Mouse (Mus musculus) embryonic facial prominence, embryonic 15.5 days (tissue): ENCODE data around the gene Gse1. TPM values are rescaled to one million over a fixed set of nuclear protein-coding genes. Genes with fewer than 3 reads are reported as not detected.

Source experiments
- ATAC-seq: fragments of 200-750 bp; cut with Nextera tagmentation; 2 replicates; pipeline ENCODE4 v1.8.0; 2017; ENCODE audit warnings: low read depth, moderate TSS enrichment; ENCODE audit not compliant: insufficient number of reproducible peaks, low FRiP score, low TSS enrichment
- H3K27ac ChIP-seq: fragments of 300-500 bp; sonication (generic); replicated peaks from 2 replicates; pipeline ENCODE4 v1.5.1; 2015; ENCODE audit warnings: mild to moderate bottlenecking, inconsistent platforms
- H3K27me3 ChIP-seq: fragments of 300-500 bp; sonication (generic); 2 replicates; pipeline ENCODE4 v1.6.1; 2015; ENCODE audit warnings: inconsistent platforms
- H3K36me3 ChIP-seq: fragments of 300-500 bp; sonication (generic); 2 replicates; pipeline ENCODE4 v1.6.1; 2015; ENCODE audit warnings: mild to moderate bottlenecking, inconsistent platforms
- H3K4me1 ChIP-seq: fragments of 300-500 bp; sonication (generic); 2 replicates; pipeline ENCODE4 v1.6.1; 2015; ENCODE audit warnings: inconsistent platforms
- H3K4me2 ChIP-seq: fragments of 300-500 bp; sonication (generic); replicated peaks from 2 replicates; pipeline ENCODE4 v1.6.1; 2015; ENCODE audit warnings: mild to moderate bottlenecking, inconsistent platforms
- H3K4me3 ChIP-seq: fragments of 300-500 bp; sonication (generic); replicated peaks from 2 replicates; pipeline ENCODE4 v1.5.1; 2015; ENCODE audit warnings: mild to moderate bottlenecking, inconsistent platforms
- H3K9ac ChIP-seq: fragments of 300-500 bp; sonication (generic); 2 replicates; pipeline ENCODE4 v1.6.1; 2015; ENCODE audit warnings: inconsistent platforms
- H3K9me3 ChIP-seq: fragments of 300-500 bp; sonication (generic); replicated peaks from 2 replicates; pipeline ENCODE4 v1.6.1; 2016; ENCODE audit warnings: inconsistent platforms
- WGBS: fragments of 180-500 bp; shearing (Covaris S2); methylation state at CpG from one replicate; pipeline ENCODE4 v1.1.7; 2015; 5-methylcytosine and 5-hydroxymethylcytosine counted together
- polyA plus RNA-seq: library from polyadenylated mRNA; unstranded; fragments of >200 nt; fragmentation: Nextera tagmentation; extraction: Ambion mirVana; gene quantifications from 2 replicates; pipeline ENCODE4 v1.2.1, GENCODE M21; 2015

The Gse1 gene
- polyA plus RNA-seq, 1 experiment from 2014 or later = 11.1 TPM

DNA sequence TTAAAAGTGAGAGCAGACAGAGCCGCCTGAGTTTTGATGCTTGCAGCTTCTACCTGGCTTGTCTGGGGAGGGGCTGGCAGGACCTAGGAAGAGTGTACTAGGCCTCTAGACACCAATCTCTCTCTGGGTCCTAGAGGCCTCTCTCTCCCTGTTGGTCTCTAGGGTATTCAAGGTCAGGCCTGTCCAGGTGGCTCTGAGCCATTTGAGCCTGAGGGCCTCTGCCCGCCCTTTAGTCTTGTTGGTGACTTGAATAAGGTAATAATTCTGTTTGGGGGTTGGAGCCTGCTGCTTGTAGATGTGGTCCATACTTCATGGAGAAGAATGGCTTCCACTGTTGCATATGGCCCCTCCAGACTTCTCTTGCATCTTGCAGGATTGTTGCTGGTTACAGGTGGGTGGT, 287.0 kb downstream of the Gse1 start:
- Histone ChIP-seq H3K4me2 (no peak overlapping the region), H3K9ac (no peak overlapping the region), H3K27ac (no peak overlapping the region), H3K27me3 (no peaks in the 10 kb centered on the region), H3K36me3 (no peaks in the 10 kb centered on the region), H3K4me3 (no peak overlapping the region), H3K9me3 (no peaks in the 10 kb centered on the region), H3K4me1 (peaks cover 92% of the 10 kb centered on the region)
- 98% methylated on average over 2 of the region's 2 CpGs for WGBS
- ATAC-seq = no peak

DNA sequence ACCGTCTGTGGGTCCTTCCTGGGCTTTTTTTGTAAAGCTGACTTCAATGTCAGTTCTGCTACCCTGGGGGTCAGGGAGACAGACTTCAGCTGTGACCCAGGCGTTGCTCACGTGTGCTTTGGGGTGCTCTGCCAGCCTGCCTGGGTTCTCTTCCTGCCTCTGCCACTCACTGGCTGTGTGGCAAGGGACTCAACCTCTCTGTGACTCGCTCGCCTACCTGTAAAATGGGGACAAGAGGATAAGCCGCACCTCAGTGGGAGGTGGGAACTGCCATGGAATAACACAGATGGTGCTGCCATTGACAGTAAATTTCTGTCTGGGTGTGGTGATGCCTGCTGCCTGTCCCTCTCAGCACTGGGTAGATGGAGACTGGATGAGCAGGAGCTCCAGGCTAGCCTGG, 287.4 kb downstream of the Gse1 start:
- no peak for ATAC-seq
- Histone ChIP-seq H3K36me3 (no peaks in the 10 kb centered on the region), H3K4me3 (no peak overlapping the region), H3K9ac (no peak overlapping the region), H3K27ac (no peak overlapping the region), H3K4me2 (no peak overlapping the region), H3K27me3 (no peaks in the 10 kb centered on the region), H3K9me3 (no peaks in the 10 kb centered on the region), H3K4me1 (peaks cover 92% of the 10 kb centered on the region)
- 89% methylated on average over 6 of the region's 6 CpGs for WGBS

DNA sequence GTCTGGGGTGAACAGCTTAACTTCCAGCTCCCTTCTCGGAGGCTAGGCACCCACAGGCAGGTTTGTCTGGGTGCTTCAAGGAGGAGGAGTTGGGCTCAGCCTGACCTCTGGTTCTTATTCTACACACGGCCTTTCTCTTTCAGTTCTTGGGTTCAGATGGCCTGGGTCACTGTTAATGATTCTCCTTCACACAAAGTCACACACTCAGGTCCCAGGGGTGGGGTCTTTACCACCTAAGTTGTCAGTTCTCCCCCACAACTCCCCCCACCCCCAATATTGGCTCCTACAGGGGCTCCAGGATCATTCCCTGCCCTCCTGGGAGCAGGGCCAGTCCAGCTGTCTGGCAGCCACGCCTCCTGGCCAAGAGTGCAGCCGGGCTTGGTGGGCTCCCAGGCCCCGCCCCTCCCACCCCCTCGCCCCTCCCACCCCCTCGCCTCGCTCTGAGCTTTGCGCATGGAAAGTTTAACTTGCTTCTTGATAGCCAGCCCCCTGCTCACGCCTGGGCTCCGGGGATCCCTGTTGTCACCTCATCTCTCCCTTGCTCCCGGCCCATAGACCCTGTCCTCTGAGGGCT, 288.0 kb downstream of the Gse1 start:
- H3K4me1 ChIP-seq = peaks cover 92% of the 10 kb centered on the region
- 0 out of 2 replicates have a peak overlapping the region, but pooled peaks have one; percentile 6 for H3K4me2 ChIP-seq
- WGBS = 28% methylated on average over 12 of the region's 12 CpGs
- H3K9ac ChIP-seq = no peak overlapping the region
- no peaks in the 10 kb centered on the region for H3K36me3 ChIP-seq
- no peaks in the 10 kb centered on the region for H3K27me3 ChIP-seq
- peak; percentile 30; the same call in 1 of the 2 replicates for ATAC-seq
- no peak overlapping the region for H3K27ac ChIP-seq
- H3K4me3 ChIP-seq = no peak overlapping the region
- no peaks in the 10 kb centered on the region for H3K9me3 ChIP-seq

DNA sequence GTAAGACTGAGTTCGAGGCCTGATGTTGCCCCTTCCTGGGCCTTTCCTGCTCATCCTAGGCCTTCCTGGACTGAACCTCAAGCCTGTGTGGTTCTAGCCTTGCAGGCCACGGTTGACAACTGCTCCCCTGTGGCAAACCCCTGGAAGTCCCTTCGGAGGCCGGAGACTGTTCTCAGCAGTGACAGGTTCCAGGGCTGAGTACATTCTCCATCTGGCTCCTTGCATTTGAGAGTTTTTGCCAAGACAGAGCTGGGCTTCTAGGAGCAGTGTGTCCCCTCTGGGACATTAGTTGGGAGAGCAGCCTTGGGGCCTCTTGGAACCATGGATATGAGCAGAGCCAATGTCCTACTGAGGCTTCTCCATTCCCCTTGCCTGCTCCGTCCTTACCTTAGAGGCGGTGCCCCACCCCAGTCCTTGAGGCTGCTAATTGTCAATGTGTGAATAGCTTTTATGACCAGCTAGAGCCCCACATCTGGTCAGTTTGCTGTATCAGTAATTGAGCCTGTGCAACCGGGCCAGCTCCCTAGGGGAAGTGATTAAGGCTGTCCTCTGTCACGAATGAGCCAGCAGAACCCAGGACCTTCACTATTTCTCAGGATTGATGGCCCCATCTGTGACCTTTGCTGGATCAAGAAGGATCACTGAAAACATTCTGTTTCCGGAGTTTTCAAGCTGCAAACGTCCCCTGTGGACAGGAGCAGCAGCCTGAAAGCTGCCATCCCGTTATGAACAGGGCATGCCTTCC, 289.6 kb downstream of the Gse1 start:
- no peak for ATAC-seq
- Histone ChIP-seq H3K36me3 (no peaks in the 10 kb centered on the region), H3K27me3 (no peaks in the 10 kb centered on the region), H3K4me3 (no peak overlapping the region), H3K9ac (no peak overlapping the region), H3K27ac (no peak overlapping the region), H3K4me1 (peaks cover 87% of the 10 kb centered on the region), H3K9me3 (no peaks in the 10 kb centered on the region), H3K4me2 (no peak overlapping the region)
- WGBS = 54% methylated on average over 11 of the region's 11 CpGs

DNA sequence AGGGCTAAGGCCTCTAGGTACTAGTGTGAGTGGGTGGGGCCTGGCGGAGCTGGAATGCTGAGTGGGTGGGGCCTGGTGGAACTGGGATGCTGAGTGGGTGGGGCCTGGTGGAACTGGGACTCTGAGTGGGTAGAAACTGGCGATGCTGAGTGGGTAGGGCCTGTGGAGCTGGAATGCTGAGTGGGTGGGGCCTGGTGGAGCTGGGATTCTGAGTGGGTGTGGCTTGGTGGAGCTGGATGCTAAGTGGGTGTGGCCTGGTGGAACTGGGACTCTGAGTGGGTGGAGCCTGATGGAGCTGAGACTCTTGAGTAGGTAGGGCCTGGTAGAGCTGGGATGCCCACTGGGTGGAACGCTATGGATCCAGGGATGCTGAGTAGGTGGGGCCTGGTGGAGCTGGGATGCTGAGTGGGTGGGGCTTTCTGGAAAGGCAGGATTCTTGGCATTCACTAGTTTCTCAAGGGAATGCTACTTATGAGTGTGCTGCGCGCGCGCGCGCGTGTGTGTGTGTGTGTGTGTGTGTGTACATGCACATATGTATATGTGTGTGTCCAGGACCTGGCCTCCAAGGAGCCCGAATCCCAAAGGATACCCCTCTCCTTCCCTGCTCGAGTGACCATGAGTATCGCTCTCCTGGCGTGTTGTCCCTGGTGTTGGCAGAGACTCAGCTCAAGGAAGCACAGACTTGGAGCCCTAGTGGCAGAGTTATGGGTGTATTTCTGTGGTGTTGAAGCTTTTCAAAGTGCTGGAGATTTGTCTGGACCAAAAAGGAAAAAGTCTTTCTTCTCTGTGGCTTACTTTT, 290.7 kb downstream of the Gse1 start:
- no peaks in the 10 kb centered on the region for H3K27me3 ChIP-seq

DNA sequence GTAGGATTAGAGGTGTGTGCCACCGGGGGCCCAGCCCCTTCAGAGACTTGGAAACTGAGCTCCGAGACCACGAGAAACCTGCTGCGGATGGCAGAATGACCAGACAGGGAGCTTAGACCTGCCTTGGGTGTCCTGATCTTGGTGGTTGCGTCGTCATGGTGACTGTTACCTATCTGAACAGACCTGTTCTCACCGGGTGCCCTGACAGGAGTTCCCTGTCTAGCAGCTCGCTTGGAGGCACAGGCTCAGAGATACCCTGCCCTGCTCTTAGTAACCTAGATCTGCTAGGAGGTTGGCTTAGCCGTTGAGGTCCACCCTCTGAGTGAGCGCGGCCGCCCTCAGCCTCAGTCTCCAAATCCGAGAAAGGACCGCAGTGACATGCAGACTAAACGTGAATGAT, 292.0 kb downstream of the Gse1 start:
- Histone ChIP-seq H3K4me3 (no peak overlapping the region), H3K4me2 (0 out of 2 replicates have a peak overlapping the region, but pooled peaks have one; percentile 8), H3K4me1 (peaks cover 85% of the 10 kb centered on the region), H3K9ac (no peak overlapping the region), H3K27me3 (no peaks in the 10 kb centered on the region), H3K9me3 (no peaks in the 10 kb centered on the region), H3K27ac (peak overlapping the region; percentile 49; the same call in 1 of the 2 replicates), H3K36me3 (no peaks in the 10 kb centered on the region)
- ATAC-seq = no peak
- WGBS = 59% methylated on average over 15 of the region's 15 CpGs

More for the DNA sequence above, 290.7 kb downstream of the Gse1 start:
- peak; percentile 35; the same call in 1 of the 2 replicates for ATAC-seq
- Histone ChIP-seq H3K36me3 (no peaks in the 10 kb centered on the region), H3K4me3 (no peak overlapping the region), H3K9ac (no peak overlapping the region), H3K4me2 (no peak overlapping the region), H3K27ac (no peak overlapping the region), H3K4me1 (peaks cover 83% of the 10 kb centered on the region), H3K9me3 (no peaks in the 10 kb centered on the region)
- 59% methylated on average over 14 of the region's 14 CpGs for WGBS

DNA sequence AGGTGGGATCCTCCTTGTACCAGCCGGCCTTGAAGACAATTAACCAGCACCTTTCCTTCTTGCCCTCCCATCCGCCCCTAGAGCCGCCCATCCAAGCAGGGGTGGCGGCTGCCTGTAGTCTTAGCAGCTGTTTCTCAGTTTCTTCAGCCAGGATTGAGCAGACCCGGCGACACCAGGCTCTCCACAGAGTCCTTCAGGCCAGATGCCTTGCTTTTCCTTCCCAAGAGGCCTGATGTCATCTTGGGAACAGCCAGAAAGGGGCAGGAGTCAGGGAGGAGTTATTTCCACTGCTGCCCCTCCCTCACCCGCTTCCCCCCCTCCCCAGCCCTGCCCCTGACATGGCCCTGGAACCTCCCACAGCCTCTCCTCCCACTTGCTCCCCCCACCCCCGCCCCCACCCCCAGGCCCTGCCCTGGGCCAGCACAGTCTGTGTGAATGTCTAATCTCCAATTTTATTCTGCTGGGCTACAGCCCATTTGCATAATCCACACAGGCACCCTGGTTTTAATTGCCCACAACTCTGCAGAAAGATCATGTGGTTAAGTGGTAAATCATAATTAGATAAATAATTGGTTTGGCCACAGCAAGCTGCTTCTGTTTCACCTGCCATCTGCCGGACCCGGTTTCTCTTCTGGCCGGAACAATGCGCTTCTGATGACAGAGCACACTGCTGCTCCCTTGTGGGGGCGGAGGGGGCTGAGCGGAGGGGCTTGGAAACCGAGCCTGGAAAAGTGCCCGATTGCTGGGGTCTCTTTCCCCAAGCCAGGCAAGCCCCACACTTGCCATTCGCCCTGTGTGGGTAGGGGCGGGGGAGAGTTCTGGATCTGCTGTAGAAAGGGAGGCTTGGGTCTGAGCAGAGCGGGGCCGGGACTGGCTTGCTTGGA, 292.7 kb downstream of the Gse1 start:
- Histone ChIP-seq H3K9ac (no peak overlapping the region), H3K27me3 (no peaks in the 10 kb centered on the region), H3K4me1 (peaks cover 85% of the 10 kb centered on the region), H3K36me3 (no peaks in the 10 kb centered on the region), H3K27ac (peak overlapping the region; percentile 49; the same call in 1 of the 2 replicates), H3K4me3 (no peak overlapping the region), H3K4me2 (0 out of 2 replicates have a peak overlapping the region, but pooled peaks have one; percentile 8), H3K9me3 (no peaks in the 10 kb centered on the region)
- WGBS = 21% methylated on average over 20 of the region's 20 CpGs
- ATAC-seq = peak; percentile 30; the same call in 1 of the 2 replicates

DNA sequence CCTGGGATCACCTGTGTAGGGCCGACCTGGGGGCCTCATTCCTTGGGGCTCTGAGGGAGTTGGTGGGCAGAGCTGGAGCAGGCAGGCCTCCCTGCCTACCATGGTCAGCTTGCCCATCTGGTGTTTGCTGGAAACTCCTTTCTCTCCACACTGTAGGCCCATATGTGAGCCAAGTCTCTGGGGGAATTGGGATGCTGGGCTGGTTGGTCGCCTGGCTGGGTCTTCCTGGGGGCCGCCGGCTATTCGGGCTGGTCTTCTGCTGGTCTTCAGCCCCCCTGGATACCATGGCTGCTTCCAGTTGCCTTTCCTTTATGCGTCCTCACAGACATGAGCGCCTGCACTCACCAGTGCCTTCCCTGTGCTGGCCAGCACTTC, 293.3 kb downstream of the Gse1 start:
- H3K9me3 ChIP-seq = no peaks in the 10 kb centered on the region
- H3K27ac ChIP-seq = 0 out of 2 replicates have a peak overlapping the region, but pooled peaks have one; percentile 44
- peaks cover 85% of the 10 kb centered on the region for H3K4me1 ChIP-seq
- H3K36me3 ChIP-seq = no peaks in the 10 kb centered on the region
- no peak overlapping the region for H3K4me2 ChIP-seq
- no peak overlapping the region for H3K4me3 ChIP-seq
- no peak for ATAC-seq
- H3K9ac ChIP-seq = no peak overlapping the region
- 65% methylated on average over 7 of the region's 7 CpGs for WGBS
- no peaks in the 10 kb centered on the region for H3K27me3 ChIP-seq

DNA sequence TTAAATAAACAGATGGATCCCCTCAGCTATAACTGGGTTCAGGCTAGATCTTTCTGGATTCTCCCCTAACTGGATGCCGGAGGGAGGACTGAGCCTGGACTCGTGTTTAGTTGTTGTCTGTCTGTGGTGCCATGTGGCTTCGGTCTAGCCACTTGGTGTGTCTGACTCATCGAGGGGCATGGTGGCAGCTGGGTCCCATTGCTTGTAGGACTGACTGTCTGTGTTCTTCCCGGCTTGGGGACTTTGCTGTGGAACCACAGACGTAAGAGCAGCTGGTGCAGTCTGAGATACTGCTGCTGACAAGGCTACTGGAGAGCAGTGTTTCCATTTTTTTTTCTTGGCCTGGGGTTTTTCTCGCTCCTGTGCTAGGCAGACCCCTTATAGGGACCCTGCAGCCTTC, 295.4 kb downstream of the Gse1 start:
- peaks cover 85% of the 10 kb centered on the region for H3K4me1 ChIP-seq
- no peak overlapping the region for H3K9ac ChIP-seq
- H3K27ac ChIP-seq = no peak overlapping the region
- 53% methylated on average over 7 of the region's 7 CpGs for WGBS
- H3K9me3 ChIP-seq = no peaks in the 10 kb centered on the region
- H3K4me3 ChIP-seq = no peak overlapping the region
- no peak for ATAC-seq
- no peaks in the 10 kb centered on the region for H3K27me3 ChIP-seq
- no peak overlapping the region for H3K4me2 ChIP-seq
- no peaks in the 10 kb centered on the region for H3K36me3 ChIP-seq

DNA sequence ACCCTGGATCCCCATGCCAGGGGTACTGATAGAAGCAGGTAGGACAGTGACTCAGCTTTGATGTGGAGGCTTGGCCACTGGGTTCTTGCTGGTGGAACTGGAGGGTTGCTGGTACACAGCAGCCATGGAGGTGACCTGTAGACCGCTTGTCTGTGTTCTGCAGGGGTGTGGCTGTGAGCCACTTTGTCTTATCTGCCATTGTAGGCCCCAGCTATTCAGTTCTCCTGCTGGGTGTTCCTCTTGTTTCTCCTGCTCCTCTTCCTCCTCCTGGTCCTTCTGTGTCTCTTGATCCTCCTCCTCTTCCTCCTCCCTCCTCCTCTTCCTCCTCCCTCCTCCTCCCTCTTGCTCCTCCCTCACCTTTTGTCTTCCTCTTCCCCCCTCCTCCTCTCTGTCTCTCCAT, 296.9 kb downstream of the Gse1 start:
- WGBS = 83% methylated on average over 1 of the region's 1 CpGs
- Histone ChIP-seq H3K27me3 (no peaks in the 10 kb centered on the region), H3K4me3 (no peak overlapping the region), H3K9ac (no peak overlapping the region), H3K9me3 (no peaks in the 10 kb centered on the region), H3K4me1 (peaks cover 78% of the 10 kb centered on the region), H3K36me3 (no peaks in the 10 kb centered on the region), H3K4me2 (no peak overlapping the region), H3K27ac (no peak overlapping the region)
- ATAC-seq = no peak
